Mouse (Mus musculus) lung, adult 2 months (tissue): Measurements from ENCODE around the gene Il31ra. TPM values are rescaled to one million over a fixed set of nuclear protein-coding genes. Genes with fewer than 3 reads are reported as not detected.

Experiments
- DNase-seq: peaks from one replicate; pipeline ENCODE4 v3.0.0; 2022
- H3K4me1 ChIP-seq: fragments of 200-500 bp; 2 replicates; pipeline ENCODE4 v1.6.1; 2011; ENCODE audit warnings: low read length; ENCODE audit not compliant: control insufficient read depth, insufficient read depth
- H3K4me3 ChIP-seq: fragments of 200-500 bp; replicated peaks from 2 replicates; pipeline ENCODE3; 2011; ENCODE audit warnings: low read depth, mild to moderate bottlenecking, control low read depth, low read length; ENCODE audit errors: extremely low read depth
- CTCF ChIP-seq: fragments of 200-500 bp; IDR thresholded peaks from 2 replicates; pipeline ENCODE4 v1.5.1; 2011; ENCODE audit warnings: mild to moderate bottlenecking, low read length, control low read depth; ENCODE audit not compliant: insufficient read depth
- POLR2A ChIP-seq: fragments of 200-500 bp; IDR thresholded peaks from 2 replicates; pipeline ENCODE4 v1.6.1; 2011; ENCODE audit warnings: low read depth, mild to moderate bottlenecking, control low read depth, low read length, borderline replicate concordance; ENCODE audit errors: extremely low read depth
- WGBS: fragments of 180-500 bp; shearing (Covaris S2); methylation state at CpG from one replicate; pipeline ENCODE4 v1.1.7; 2018; 5-methylcytosine and 5-hydroxymethylcytosine counted together
- polyA plus RNA-seq: library from polyadenylated mRNA; depleted of rRNA; stranded (reverse); fragments of >200 nt; gene quantifications from 2 replicates; pipeline ENCODE4 v1.2.3, GENCODE M21; 2012

The Il31ra gene
- polyA plus RNA-seq, 1 experiment: 0.14 TPM

- TF ChIP-seq POLR2A (no peak), CTCF (no peak)
- peaks cover 4% of the 10 kb centered on the region; the same call in 1 of the 2 replicates for H3K4me1 ChIP-seq
- 80% methylated on average over 9 of the region's 9 CpGs for WGBS
- no peak for DNase-seq
- H3K4me3 ChIP-seq: no peak overlapping the region
Measured at GRCm38 (mm10) chr13:112533556-112533955, 60.6 kb downstream of the Il31ra start.

- TF ChIP-seq POLR2A: no peak
- TF ChIP-seq CTCF: no peak
- DNase-seq: no peak
- Histone ChIP-seq H3K4me3 (no peak overlapping the region), H3K4me1 (peaks cover 4% of the 10 kb centered on the region; the same call in 1 of the 2 replicates)
- 92% methylated on average over 6 of the region's 6 CpGs for WGBS
Measured at GRCm38 (mm10) chr13:112532235-112532634, 61.9 kb downstream of the Il31ra start.

GRCm38 (mm10) chr13:112529893-112530292 is 64.3 kb downstream of the Il31ra start:
- no peak overlapping the region for H3K4me3 ChIP-seq
- peak; percentile 90 for TF ChIP-seq CTCF
- TF ChIP-seq POLR2A: no peak
- peaks cover 4% of the 10 kb centered on the region; the same call in 1 of the 2 replicates for H3K4me1 ChIP-seq
- DNase-seq: peak; percentile 72
- WGBS: 19% methylated on average over 3 of the region's 3 CpGs

GRCm38 (mm10) chr13:112527186-112527585 is 67.0 kb downstream of the Il31ra start:
- WGBS: 74% methylated on average over 1 of the region's 1 CpGs
- DNase-seq: no peak
- H3K4me1 ChIP-seq: peaks cover 4% of the 10 kb centered on the region; the same call in 1 of the 2 replicates
- no peak overlapping the region for H3K4me3 ChIP-seq
- TF ChIP-seq CTCF (no peak), POLR2A (no peak)

GRCm38 (mm10) chr13:112523346-112523970 is 70.7 kb downstream of the Il31ra start:
- no peak for DNase-seq
- H3K4me3 ChIP-seq: no peak overlapping the region
- H3K4me1 ChIP-seq: no peaks in the 10 kb centered on the region
- WGBS: 72% methylated on average over 10 of the region's 10 CpGs
- no peak for TF ChIP-seq CTCF
- TF ChIP-seq POLR2A: no peak

- H3K4me3 ChIP-seq: no peak overlapping the region
- H3K4me1 ChIP-seq: no peaks in the 10 kb centered on the region
- TF ChIP-seq POLR2A (no peak), CTCF (no peak)
- 86% methylated on average over 3 of the region's 3 CpGs for WGBS
- DNase-seq: no peak
Measured at GRCm38 (mm10) chr13:112522896-112523295, 71.3 kb downstream of the Il31ra start.

GRCm38 (mm10) chr13:112522261-112522660 is 71.9 kb downstream of the Il31ra start:
- DNase-seq: no peak
- H3K4me1 ChIP-seq: no peaks in the 10 kb centered on the region
- TF ChIP-seq POLR2A: no peak
- TF ChIP-seq CTCF: no peak
- 57% methylated on average over 6 of the region's 6 CpGs for WGBS
- H3K4me3 ChIP-seq: no peak overlapping the region

GRCm38 (mm10) chr13:112514546-112514945 is 79.6 kb downstream of the Il31ra start:
- WGBS: 43% methylated on average over 1 of the region's 1 CpGs
- no peak for DNase-seq
- no peak overlapping the region for H3K4me3 ChIP-seq
- TF ChIP-seq POLR2A: no peak
- no peak for TF ChIP-seq CTCF
- no peaks in the 10 kb centered on the region; the same call in 1 of the 2 replicates for H3K4me1 ChIP-seq

GRCm38 (mm10) chr13:112512824-112513223 is 81.3 kb downstream of the Il31ra start:
- H3K4me1 ChIP-seq: no peaks in the 10 kb centered on the region; the same call in 1 of the 2 replicates
- no peak overlapping the region for H3K4me3 ChIP-seq
- WGBS: 36% methylated on average over 5 of the region's 5 CpGs
- no peak for TF ChIP-seq POLR2A
- DNase-seq: no peak

GRCm38 (mm10) chr13:112511810-112512209 is 82.3 kb downstream of the Il31ra start:
- no peak for DNase-seq
- no peak for TF ChIP-seq POLR2A
- no peak for TF ChIP-seq CTCF
- Histone ChIP-seq H3K4me1 (no peaks in the 10 kb centered on the region; the same call in 1 of the 2 replicates), H3K4me3 (no peak overlapping the region)
- WGBS: 71% methylated on average over 7 of the region's 7 CpGs
